Mouse (Mus musculus) layer of hippocampus, postnatal 25 days (tissue): ENCODE data around the gene Shkbp1. TPM values are rescaled to one million over a fixed set of nuclear protein-coding genes. Genes with fewer than 3 reads are reported as not detected.

ENCODE experiments used
- DNase-seq, 2 experiments: peaks; one replicate each; pipeline ENCODE4 v3.0.0; 2022; ENCODE audit warnings: mixed read lengths in 2 of 2, low spot score in 1 of 2; ENCODE audit errors: extremely low spot score in 1 of 2
- total RNA-seq, 2 experiments: library from RNA; stranded (reverse); gene quantifications; 2 replicates each; pipeline ENCODE4 v1.2.3; 2021

Shkbp1 gene
- total RNA-seq, 2 experiments from 2014 or later = 19.7 to 30.4 TPM

DNA sequence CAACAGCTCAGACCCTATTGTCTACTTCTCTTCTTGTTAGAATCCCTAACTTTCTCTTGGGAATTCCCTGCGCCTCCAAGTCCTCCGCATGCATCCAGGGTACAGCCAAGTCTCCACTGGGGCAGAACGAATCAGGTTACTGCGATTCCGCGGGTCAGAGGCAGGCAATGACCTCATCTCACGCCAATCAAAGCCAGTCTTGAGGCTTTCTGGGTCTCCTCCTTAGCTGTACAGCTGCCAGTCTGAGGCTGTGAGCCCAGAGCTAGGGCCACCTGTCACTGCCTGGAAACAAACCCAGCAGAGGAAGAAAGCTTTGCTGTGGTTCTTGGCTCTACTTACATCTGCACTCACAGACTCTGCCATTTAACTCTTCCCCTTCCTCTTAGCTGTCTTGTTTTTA, 39.9 kb downstream of the Shkbp1 start:
- DNase-seq = no peak

- DNase-seq = no peak
Observed at GRCm38 (mm10) chr7:27314393-27314792, 41.4 kb downstream of the Shkbp1 start.

- DNase-seq = no peak
Observed at GRCm38 (mm10) chr7:27311651-27312284, 44.1 kb downstream of the Shkbp1 start.

DNA sequence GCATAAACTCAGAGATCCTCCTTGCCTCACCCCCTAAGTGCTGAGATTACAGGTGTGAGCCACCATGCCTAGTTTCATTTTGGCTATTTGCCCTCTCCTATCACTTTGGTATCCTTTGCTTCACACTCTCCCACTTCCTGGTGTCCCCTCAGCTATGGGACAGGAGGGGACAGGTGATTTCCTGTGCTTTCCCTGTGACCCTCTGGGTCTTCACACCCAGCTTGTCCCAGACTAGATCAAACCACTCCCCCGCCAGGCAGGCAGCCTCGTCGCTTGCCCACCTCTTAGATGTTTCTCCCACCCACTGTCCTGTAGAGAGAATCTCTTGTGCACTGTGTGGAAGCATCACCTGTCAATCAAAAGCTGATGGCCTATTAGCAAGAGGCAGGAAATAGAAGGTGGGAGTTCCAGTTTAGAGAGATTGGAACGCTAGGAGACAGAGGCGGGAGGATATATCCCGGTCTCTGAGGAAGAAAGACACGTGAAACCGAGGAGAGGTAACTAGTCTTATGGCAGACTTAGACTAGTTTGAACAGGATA, 44.8 kb downstream of the Shkbp1 start:
- no peak for DNase-seq

- no peak for DNase-seq
Observed at GRCm38 (mm10) chr7:27310306-27310705, 45.5 kb downstream of the Shkbp1 start.

GRCm38 (mm10) chr7:27309832-27310231, 46.0 kb downstream of the Shkbp1 start:
- no peak for DNase-seq

DNA sequence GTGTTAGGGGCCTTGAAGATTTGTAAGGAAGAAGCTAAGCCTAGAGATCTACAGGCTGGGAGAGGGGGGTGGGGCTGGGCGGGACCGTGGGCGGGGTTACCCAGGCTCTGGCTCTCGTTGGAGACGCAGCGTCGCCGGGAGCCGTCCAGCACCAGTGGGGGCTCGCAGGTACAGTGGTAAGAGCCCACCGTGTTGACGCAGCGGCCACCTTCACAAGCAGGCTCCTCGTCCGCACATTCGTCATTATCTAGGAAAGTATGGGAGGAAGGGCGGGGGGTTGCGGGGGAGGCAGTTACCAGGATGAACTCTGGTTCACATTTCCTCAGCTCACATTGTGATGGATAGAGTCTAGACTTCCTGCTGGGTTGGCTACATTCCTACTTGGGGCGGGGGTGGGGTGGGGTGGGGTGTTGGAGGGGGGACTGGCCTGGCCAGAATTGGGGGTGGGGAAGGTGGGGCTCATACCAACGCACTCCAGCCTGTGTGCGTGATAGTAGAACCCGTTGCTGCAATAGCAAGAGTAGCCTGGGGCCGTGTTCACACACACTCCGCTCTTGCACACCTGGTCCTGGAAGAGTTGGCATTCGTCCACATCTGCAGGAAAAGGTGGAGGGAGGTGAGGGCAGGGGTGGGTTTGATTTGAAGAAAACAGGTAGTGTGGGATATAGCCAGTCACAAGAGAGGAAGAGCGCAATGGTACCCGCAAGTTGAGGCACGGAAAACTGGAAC, 46.8 kb downstream of the Shkbp1 start:
- DNase-seq = no peak

DNA sequence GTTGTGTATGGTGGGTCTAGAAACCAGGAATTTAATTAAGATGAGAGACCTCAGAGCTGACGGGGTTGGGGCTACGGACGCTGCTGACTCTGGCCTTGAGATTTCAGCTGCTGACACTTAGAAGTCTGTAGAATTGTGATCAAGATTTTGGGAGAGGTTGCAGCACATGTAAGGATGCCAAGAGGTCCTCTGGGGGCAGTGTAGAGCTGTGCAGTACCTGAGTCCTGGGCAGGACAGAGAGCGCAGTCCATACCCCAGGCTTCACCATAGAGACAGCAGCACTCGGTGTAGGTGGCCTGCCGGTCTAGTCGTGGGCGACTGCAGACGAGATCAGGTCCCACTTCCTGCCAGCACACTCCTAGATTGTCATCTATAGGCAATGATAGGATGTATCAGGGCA, 48.3 kb downstream of the Shkbp1 start:
- DNase-seq = no peak

DNA sequence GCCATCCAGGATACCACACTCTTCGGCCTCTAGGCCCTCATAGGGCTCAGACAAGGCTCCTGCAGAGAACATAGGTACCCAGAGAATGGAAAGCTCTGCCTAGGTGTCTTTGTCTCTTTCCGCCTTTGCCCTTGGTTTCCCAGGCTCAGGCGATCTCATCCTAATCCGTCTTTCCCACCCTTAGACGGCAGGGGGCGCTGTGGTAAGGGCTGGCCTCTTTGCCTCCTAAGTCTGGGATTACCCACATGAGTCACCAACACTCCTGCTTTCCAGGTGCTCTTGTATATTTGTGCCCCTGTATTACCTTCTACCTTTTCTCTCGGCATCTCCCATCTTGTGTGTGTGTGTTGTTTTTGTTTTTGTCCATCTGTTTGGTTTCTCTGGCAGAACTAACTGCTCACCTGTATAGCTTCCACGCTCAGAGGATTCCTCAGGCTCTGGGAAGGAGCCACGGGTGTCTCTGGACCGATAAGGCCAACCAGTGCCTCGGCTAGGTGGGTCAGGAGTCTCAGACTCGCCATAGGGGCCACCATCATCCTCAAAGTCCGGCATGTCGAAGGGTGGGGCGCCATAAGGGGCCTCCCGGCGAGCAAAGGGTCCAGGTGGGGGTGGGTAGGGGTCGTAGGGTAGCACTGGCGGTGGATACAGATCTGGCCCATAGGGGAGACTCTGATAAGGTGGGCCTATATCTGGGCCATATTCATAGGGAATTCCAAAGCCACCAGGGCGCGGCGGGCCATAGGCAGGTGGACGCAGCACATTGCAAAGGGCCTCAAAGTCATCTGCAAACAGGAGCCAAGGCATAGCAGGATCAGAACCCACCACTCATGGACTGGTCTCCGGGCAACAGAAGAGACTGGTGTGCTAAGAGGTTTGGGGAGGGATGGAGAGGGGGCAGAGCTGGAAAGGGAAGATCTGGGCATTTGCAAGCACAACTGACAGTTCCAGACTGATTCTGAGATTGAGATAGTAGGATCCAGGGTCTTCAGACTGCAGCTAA, 49.4 kb downstream of the Shkbp1 start:
- peak in 1 of 2 experiments; percentile 59 for DNase-seq

DNA sequence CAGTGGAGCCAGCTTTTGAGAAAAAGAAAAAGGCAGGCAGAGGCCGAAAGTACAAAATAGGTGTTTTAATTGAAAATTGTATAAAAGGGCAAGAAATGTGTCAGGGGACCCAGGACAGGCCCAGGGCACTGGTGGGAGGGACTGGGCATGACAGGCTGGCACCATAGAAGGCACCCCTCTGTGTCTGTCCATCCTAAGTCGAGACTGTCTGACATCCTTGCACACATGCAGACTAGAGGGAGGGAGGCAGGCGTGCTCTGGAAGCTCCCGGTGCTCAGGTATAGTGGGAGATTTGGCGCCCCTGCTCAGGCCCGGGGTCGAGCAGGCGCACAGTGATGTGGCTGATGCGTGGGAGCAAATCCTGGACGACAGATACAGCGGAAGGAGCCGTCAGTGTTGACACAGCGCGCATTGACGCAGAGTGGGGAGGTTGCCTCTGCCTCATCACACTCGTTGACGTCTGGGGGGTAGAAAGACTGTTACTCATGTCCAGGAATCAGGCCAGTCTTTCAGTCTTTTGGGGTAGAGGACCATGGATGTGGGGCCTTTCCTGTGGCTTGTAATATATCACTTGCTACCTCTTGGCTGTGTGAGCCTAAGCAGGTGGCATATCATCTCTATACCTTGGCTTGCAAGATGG, 50.6 kb downstream of the Shkbp1 start:
- no peak for DNase-seq

GRCm38 (mm10) chr7:27302172-27302571, 53.6 kb downstream of the Shkbp1 start:
- DNase-seq = peak; percentile 71 to 81

DNA sequence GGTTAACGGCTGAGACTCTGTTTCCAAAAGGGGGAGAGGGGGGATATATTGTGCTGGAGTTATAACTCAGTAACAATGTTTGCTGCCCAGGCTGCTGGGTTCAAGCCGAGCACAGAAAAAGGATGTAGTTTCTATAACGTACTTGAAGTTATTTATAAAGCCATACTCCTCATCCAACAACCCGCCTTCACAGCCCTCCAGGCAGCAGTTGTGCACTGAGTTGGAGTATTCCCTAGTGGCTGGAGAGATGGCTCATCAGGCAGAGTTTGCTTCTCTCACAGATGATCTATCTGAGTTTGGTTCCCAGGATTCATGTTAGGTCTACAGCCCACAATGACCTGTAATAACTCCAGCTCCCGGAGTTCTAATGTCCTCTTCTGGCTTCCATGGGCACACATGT, 55.0 kb downstream of the Shkbp1 start:
- no peak for DNase-seq

- no peak for DNase-seq
Observed at GRCm38 (mm10) chr7:27300351-27300750, 55.5 kb downstream of the Shkbp1 start.

DNA sequence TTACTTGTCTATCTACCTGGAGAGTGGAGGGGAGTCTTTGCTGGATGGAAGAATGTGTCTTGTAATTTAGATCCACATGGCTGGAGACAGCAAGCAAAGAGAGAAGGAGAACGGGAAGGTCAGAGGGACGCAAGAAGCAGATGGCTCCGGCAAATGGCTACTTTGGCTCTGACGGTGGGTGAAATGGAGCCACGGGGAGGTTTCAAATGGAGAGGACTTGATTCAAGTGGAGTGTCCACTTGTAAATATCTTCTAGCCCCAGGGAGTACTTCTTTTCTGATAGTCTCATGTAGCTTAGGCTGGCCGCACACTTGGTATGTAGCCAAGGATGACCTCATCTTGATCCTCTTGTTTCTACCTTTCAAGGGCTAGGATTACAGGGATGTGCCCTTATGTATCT, 57.0 kb downstream of the Shkbp1 start:
- DNase-seq = no peak

DNA sequence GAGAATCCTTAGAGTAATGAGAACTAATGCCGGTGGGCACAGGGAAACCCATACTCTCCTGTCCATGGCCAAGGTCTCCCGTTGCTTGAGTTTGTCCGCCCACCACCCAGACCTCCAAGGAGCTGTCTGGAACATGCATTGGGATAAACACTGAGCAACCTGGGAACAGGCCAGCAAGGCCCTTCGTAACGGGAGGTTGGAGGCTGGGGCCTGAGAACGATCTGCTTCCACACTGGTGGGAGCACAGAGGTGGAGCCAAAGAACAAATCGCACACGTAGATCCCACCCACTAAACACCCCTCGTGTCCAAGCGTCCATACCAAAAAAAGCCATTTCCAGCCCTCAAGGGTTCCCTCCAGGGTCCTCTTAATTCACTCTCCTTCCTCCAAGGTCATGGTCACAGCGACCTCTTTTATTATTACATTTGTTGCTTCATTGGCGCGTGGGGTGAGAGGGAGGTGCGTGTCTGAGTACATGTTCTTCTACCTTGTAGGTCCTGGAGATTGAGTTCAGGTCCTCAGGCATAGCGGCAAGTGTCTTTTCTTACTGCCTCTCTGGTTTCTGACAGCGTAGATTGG, 57.7 kb downstream of the Shkbp1 start:
- no peak for DNase-seq

DNA sequence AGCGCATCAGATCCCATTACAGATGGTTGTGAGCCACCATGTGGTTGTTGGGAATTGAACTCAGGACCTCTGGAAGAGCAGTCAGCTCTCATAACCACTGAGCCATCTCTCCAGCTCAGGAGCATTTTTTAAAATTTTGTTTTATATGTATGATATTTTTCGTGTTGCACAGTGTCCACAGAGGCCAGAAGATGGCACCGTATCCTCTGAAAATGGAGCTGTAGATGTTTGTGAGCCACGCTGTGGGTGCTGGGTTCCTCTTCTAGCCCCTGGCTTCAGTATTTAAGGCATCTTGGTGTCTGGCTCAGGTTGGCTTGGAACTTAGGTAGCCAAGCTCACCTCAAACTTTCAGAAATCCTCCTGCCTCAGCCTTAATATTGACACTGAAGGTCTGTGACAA, 59.3 kb downstream of the Shkbp1 start:
- no peak for DNase-seq

- DNase-seq = no peak
Observed at GRCm38 (mm10) chr7:27295956-27296355, 59.9 kb downstream of the Shkbp1 start.
